Mouse (Mus musculus): ENCODE results near the gene Rgl2.

The Rgl2 gene

DNA sequence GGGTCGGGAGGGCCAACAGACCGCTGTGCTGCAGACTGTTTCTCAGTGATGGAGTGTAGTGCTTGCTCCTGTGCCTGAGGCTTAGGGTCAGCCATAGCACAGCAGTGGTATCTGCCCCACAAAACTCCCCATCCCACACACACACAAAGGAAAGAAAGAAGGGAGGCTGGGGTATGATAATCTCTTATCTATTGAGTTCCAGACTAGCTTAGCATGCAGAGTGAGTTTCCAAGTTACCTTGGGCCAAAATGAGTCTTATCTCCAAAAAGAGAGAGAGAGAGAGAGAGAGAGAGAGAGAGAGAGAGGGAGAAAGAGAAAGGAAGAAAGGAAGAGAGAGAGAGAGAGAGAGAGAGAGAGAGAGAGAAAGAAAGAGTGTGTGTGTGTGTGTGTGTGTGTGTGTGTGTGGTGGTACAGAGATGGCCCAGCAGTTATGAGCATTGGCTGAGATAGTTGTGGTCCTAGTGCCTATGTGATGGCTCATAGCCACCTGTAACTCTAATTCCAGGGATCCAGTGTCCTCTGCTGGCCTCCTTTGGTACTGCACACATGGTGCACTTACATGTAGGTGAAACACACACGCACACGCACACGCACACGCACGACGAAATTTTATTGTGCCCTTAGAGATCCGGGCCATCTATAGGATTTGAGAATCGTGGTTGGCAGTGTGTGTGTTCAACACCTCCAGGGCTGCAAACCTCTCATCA, 4.6 kb upstream of the Rgl2 start:
- no peak for DNase-seq (ENCODE audit: low spot score)

- no peak for DNase-seq (ENCODE audit: low spot score)
Measured at GRCm38 (mm10) chr17:33925406-33926116, 3.8 kb upstream of the Rgl2 start.

DNA sequence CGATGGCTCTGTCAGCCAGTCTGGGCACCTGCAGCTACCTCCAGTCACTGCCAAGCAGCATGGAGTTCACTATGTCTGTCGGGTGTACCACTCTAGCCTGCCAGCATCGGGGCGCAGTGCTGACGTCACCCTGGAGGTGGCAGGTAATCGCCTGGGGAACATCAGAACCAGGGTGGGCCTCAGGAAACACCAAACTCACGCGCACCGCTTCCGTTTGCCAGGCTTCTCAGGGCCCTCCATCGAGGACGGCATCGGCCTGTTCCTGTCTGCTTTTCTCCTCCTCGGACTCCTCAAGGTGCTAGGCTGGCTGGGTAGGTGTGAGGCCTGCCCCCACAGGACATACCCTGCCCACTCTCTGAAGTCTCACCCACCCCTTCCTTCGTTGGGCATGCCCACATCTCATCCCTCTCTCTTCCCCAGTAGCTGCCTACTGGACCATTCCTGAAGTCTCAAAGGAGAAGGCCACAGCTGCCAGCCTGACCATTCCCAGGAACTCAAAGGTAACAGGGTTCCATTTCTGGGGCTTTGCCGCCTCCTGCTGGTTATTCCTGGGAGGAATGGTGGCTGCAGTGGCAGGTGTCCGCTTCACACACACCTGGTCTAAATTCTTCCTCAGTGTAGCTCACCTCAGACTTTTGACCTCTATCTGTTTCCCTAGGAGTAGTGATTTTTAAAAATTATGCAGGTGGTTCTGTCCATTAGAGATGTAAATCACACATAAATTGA, 3.0 kb upstream of the Rgl2 start:
- DNase-seq (ENCODE audit: low spot score) = no peak

- no peak for DNase-seq (ENCODE audit: low spot score)
Measured at GRCm38 (mm10) chr17:33928251-33928947, 944 bp upstream of the Rgl2 start.

GRCm38 (mm10) chr17:33930280-33931158, 1.2 kb downstream of the Rgl2 start:
- peak; percentile 76 for DNase-seq (ENCODE audit: low spot score)

GRCm38 (mm10) chr17:33931159-33931866, 2.0 kb downstream of the Rgl2 start:
- no peak for DNase-seq (ENCODE audit: low spot score)

GRCm38 (mm10) chr17:33931947-33932346, 2.6 kb downstream of the Rgl2 start:
- DNase-seq (ENCODE audit: low spot score) = no peak

- no peak for DNase-seq (ENCODE audit: low spot score)
Measured at GRCm38 (mm10) chr17:33932448-33932847, 3.1 kb downstream of the Rgl2 start.

- no peak for DNase-seq (ENCODE audit: low spot score)
Measured at GRCm38 (mm10) chr17:33932970-33933369, 3.6 kb downstream of the Rgl2 start.

GRCm38 (mm10) chr17:33935422-33936055, 6.2 kb downstream of the Rgl2 start:
- no peak for DNase-seq (ENCODE audit: low spot score)

DNA sequence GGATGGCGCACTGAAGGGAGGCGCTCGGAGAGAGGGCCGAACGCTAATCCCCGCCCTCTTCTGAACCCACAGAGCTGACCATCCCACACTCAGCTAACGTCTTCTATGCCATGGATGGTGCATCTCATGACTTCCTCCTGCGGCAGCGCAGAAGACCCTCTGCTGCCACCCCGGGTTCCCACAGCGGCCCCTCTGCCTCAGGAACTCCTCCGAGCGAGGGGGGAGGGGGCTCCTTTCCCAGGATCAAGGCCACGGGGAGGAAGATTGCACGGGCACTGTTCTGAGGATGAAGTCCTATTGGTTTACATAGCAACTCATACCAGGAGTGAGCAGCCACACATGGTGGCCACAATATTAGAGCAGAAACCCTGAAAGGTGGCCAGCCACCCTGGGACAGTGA, 7.7 kb downstream of the Rgl2 start:
- no peak for DNase-seq (ENCODE audit: low spot score)

DNA sequence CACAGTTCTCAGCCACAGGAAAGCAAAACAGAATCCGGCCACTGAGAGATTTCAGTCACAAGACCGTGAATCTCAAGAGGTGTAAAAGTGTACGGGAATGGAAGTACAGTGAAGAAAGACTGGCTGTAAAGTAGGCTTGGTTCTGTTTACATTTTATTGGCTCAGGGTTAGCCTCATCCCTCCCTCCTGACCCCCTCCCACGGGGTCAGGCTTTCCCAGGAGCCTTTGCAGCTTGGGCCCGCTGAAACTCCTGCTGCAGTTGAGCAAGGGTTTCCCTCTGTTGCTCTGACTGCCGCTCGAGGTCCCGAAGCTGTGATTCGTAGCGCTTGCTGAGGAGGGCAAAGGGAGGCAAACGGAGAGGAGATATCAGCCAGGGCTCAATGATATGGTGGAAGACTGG, 9.4 kb downstream of the Rgl2 start:
- DNase-seq (ENCODE audit: low spot score) = no peak

GRCm38 (mm10) chr17:33940206-33940805, 11.0 kb downstream of the Rgl2 start, which contains the start of the genes Pfdn6 and Wdr46:
Gene Pfdn6 (minus strand): TSS chr17:33940343.
Gene Wdr46 (plus strand): TSS chr17:33940660.
- DNase-seq (ENCODE audit: low spot score) = peak; percentile 86

- DNase-seq (ENCODE audit: low spot score) = no peak
Measured at GRCm38 (mm10) chr17:33940981-33941380, 11.6 kb downstream of the Rgl2 start.

- no peak for DNase-seq (ENCODE audit: low spot score)
Measured at GRCm38 (mm10) chr17:33941381-33941780, 12.0 kb downstream of the Rgl2 start.

- DNase-seq (ENCODE audit: low spot score) = no peak
Measured at GRCm38 (mm10) chr17:33943454-33943853, 14.1 kb downstream of the Rgl2 start.

- peak; percentile 20 for DNase-seq (ENCODE audit: low spot score)
Measured at GRCm38 (mm10) chr17:33947430-33948089, 18.2 kb downstream of the Rgl2 start.

DNA sequence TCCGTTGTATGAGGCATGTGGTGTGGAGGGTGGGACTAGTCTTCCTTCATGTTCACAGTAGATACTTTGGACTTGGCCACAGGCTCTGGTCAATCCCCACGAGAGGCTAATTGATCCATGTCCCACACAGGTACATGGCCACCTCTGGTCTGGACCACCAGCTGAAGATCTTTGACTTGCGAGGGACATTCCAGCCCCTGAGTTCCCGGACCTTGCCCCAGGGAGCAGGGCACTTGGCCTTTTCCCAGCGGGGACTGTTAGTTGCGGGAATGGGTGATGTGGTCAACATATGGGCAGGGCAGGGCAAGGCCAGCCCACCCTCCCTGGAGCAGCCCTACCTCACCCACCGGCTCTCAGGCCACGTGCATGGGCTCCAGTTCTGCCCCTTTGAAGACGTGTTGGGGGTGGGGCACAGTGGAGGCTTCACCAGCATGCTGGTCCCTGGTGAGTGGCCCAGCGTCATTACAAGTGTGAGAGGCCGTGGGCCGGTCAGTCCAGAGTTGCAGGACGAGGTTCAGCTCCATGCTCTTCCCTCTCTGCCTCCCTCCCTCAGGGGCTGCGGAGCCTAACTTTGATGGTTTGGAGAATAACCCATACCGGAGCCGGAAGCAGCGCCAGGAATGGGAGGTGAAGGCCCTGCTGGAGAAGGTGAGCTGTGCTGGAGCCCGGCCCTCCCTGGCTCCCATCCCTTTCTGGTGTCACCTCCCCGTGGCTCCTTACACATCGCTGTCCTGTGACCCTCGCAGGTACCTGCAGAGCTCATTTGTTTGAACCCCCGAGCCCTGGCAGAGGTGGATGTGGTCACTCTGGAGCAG, 19.0 kb downstream of the Rgl2 start:
- no peak for DNase-seq (ENCODE audit: low spot score)
